Mouse (Mus musculus) yolk sac, embryonic 10.5 days (tissue): ENCODE data around the gene Ehmt1.

ENCODE experiments used
- DNase-seq: peaks from one replicate; pipeline ENCODE4 v3.0.0-alpha.2; 2017; ENCODE audit warnings: low spot score

Ehmt1 gene

GRCm38 (mm10) chr2:24918930-24919838 is at the start of gene Ehmt1:
Ehmt1 (minus strand) TSS chr2:24919614.
- peak; percentile 89 for DNase-seq

- DNase-seq = peak; percentile 83
Observed at GRCm38 (mm10) chr2:24962304-24963000, 43.0 kb upstream of the Ehmt1 start, which contains the start of gene Dph7. Dph7 (plus strand) TSS chr2:24962400.

- DNase-seq = peak; percentile 40
Observed at GRCm38 (mm10) chr2:24960910-24961309, 41.5 kb upstream of the Ehmt1 start.

- no peak for DNase-seq
Observed at GRCm38 (mm10) chr2:24952537-24953055, 33.2 kb upstream of the Ehmt1 start.

- no peak for DNase-seq
Observed at GRCm38 (mm10) chr2:24950189-24950535, 30.7 kb upstream of the Ehmt1 start.

- peak; percentile 96 for DNase-seq
Observed at GRCm38 (mm10) chr2:24949421-24950188, 30.2 kb upstream of the Ehmt1 start, which contains the start of gene Zmynd19. Zmynd19 (plus strand) TSS chr2:24949792.

GRCm38 (mm10) chr2:24944304-24944703 is 24.9 kb upstream of the Ehmt1 start:
- peak; percentile 14 for DNase-seq

GRCm38 (mm10) chr2:24942092-24942491 is 22.7 kb upstream of the Ehmt1 start:
- no peak for DNase-seq

GRCm38 (mm10) chr2:24935057-24935796 is 15.8 kb upstream of the Ehmt1 start, which contains the start of gene Arrdc1:
Arrdc1 (minus strand) TSS chr2:24935252.
- DNase-seq = peak; percentile 98

GRCm38 (mm10) chr2:24934441-24934963 is 15.1 kb upstream of the Ehmt1 start:
- no peak for DNase-seq

- no peak for DNase-seq
Observed at GRCm38 (mm10) chr2:24929593-24929992, 10.2 kb upstream of the Ehmt1 start.

- no peak for DNase-seq
Observed at GRCm38 (mm10) chr2:24929119-24929518, 9.7 kb upstream of the Ehmt1 start.

- no peak for DNase-seq
Observed at GRCm38 (mm10) chr2:24927810-24928479, 8.5 kb upstream of the Ehmt1 start.

GRCm38 (mm10) chr2:24926965-24927358 is 7.5 kb upstream of the Ehmt1 start:
- no peak for DNase-seq

- no peak for DNase-seq
Observed at GRCm38 (mm10) chr2:24926345-24926964, 7.0 kb upstream of the Ehmt1 start.

- DNase-seq = no peak
Observed at GRCm38 (mm10) chr2:24925284-24925683, 5.9 kb upstream of the Ehmt1 start.

GRCm38 (mm10) chr2:24923561-24923960 is 4.1 kb upstream of the Ehmt1 start:
- no peak for DNase-seq

- no peak for DNase-seq
Observed at GRCm38 (mm10) chr2:24919839-24920175, 393 bp upstream of the Ehmt1 start.

- no peak for DNase-seq
Observed at GRCm38 (mm10) chr2:24914762-24915161, 4.7 kb downstream of the Ehmt1 start.

GRCm38 (mm10) chr2:24912589-24912988 is 6.8 kb downstream of the Ehmt1 start:
- DNase-seq = no peak
